Mouse (Mus musculus) brain, embryonic 14.5 days (tissue): ENCODE results near the gene Crcp.

ENCODE experiments used
- CTCF ChIP-seq: fragments of 200-500 bp; IDR thresholded peaks from 2 replicates; pipeline ENCODE4 v1.5.1; 2012; ENCODE audit warnings: inconsistent platforms, mild to moderate bottlenecking, moderate library complexity, borderline replicate concordance; ENCODE audit not compliant: insufficient read depth, insufficient read length; ENCODE audit errors: extremely low read depth
- POLR2A ChIP-seq: fragments of 200-500 bp; IDR thresholded peaks from 2 replicates; pipeline ENCODE4 v1.6.1; 2012; ENCODE audit warnings: mild to moderate bottlenecking, inconsistent platforms, borderline replicate concordance; ENCODE audit not compliant: poor library complexity, insufficient read depth, insufficient read length, severe bottlenecking; ENCODE audit errors: extremely low read depth

GRCm38 (mm10) chr5:130002301-130003146 lies 26.6 kb upstream of the Crcp start, which contains the start of gene Gusb:
- peak; percentile 15; the same call in 1 of the 2 replicates for TF ChIP-seq POLR2A
- no peak for TF ChIP-seq CTCF
